Comparison of ENCODE assay signal across 14 mouse cellular contexts in genomic region chr15:74325543-74325942, GRCm38 (mm10).
DNase-seq lines count a peak whose midpoint lies in the region; ATAC-seq lines count a peak whose summit lies in the region.
"Had no signal": no experiment of that assay in that cellular context is flagged by ENCODE, and none has a peak within 500 bp of the region (broad histone marks: within the 10 kb centered on the region; RNA-seq: fewer than 3 reads in every experiment).

No protein-coding gene starts in this region.

- H3K27me3 ChIP-seq in forebrain, embryonic 14.5 days (replicated peaks; ENCODE audit: control insufficient read depth, insufficient read depth, low read length), result no peaks in the 10 kb centered on the region
- H3K27me3 ChIP-seq in forebrain, embryonic 10.5 days (ENCODE audit: poor library complexity, severe bottlenecking), result no peaks in the 10 kb centered on the region
- no peaks in the 10 kb centered on the region for H3K27me3 ChIP-seq in midbrain, embryonic 13.5 days
- H3K27me3 ChIP-seq: embryonic facial prominence, embryonic 12.5 days; limb, embryonic 12.5 days had no signal

- 24% methylated on average over 9 of the region's 9 CpGs for whole genome bisulfite sequencing in forebrain, embryonic 14.5 days
- 59% methylated on average over 9 of the region's 9 CpGs for WGBS in forebrain, embryonic 10.5 days
- 48% methylated on average over 9 of the region's 9 CpGs for WGBS in midbrain, embryonic 13.5 days

- no peak overlapping the region for H3K4me2 ChIP-seq in forebrain, embryonic 14.5 days (ENCODE audit: low read length)
- H3K4me2 ChIP-seq in midbrain, embryonic 13.5 days (replicated peaks), result no peak overlapping the region
- H3K4me2 ChIP-seq: embryonic facial prominence, embryonic 12.5 days; limb, embryonic 12.5 days had no signal

- ATAC-seq in forebrain, embryonic 14.5 days, result peak; percentile 22; the same call in 1 of the 2 replicates
- ATAC-seq in midbrain, embryonic 13.5 days, result peak; percentile 27; the same call in 1 of the 2 replicates

- peaks cover 6% of the 10 kb centered on the region; the same call in 1 of the 2 replicates for H3K4me1 ChIP-seq in forebrain, embryonic 14.5 days (ENCODE audit: control insufficient read depth, insufficient read depth, low read length)
- H3K4me1 ChIP-seq in forebrain, embryonic 10.5 days, result peaks cover 11% of the 10 kb centered on the region
- peaks cover 21% of the 10 kb centered on the region for H3K4me1 ChIP-seq in midbrain, embryonic 13.5 days (replicated peaks)
- H3K4me1 ChIP-seq: embryonic facial prominence, embryonic 12.5 days; limb, embryonic 12.5 days had no signal

- H3K27ac ChIP-seq in forebrain, embryonic 14.5 days (ENCODE audit: low read depth, low read length), result no peak overlapping the region
- H3K27ac ChIP-seq in forebrain, embryonic 10.5 days, result no peak overlapping the region
- H3K27ac ChIP-seq in midbrain, embryonic 13.5 days, result no peak overlapping the region
- H3K27ac ChIP-seq: embryonic facial prominence, embryonic 12.5 days; limb, embryonic 12.5 days had no signal

- H3K9ac ChIP-seq in forebrain, embryonic 14.5 days (ENCODE audit: low read length), result no peak overlapping the region
- H3K9ac ChIP-seq in midbrain, embryonic 13.5 days (replicated peaks), result no peak overlapping the region
- H3K9ac ChIP-seq: embryonic facial prominence, embryonic 12.5 days; limb, embryonic 12.5 days had no signal

- peak; percentile 43 for DNase-seq in forebrain, embryonic 14.5 days (ENCODE audit: low spot score)
- DNase-seq in forebrain, embryonic 10.5 days (ENCODE audit: extremely low spot score, low spot score), result no peak
- DNase-seq in right cerebral cortex, postnatal 10 days (ENCODE audit: low spot score in 2 of 2), result peak; percentile 59 to 75
- DNase-seq in right cerebral cortex, postnatal 25 days, result no peak
- DNase-seq in adrenal gland, postnatal 25 days, result no peak
- no peak for DNase-seq in cerebellum, adult 11-12 months
- no peak for DNase-seq in ovary, postnatal 36 days (ENCODE audit: low spot score)
- DNase-seq: cerebellum, postnatal 25 days; heart, postnatal 10 days; kidney, adult 9 months; lung, adult 18-20 months had no signal

- H3K36me3 ChIP-seq in forebrain, embryonic 14.5 days (ENCODE audit: control insufficient read depth, insufficient read depth, low read length), result no peaks in the 10 kb centered on the region
- H3K36me3 ChIP-seq in forebrain, embryonic 10.5 days (replicated peaks), result no peaks in the 10 kb centered on the region
- no peaks in the 10 kb centered on the region for H3K36me3 ChIP-seq in midbrain, embryonic 13.5 days
- H3K36me3 ChIP-seq: embryonic facial prominence, embryonic 12.5 days; limb, embryonic 12.5 days had no signal

- no peak overlapping the region for H3K4me3 ChIP-seq in forebrain, embryonic 14.5 days (ENCODE audit: low read depth, low read length)
- no peak overlapping the region for H3K4me3 ChIP-seq in forebrain, embryonic 10.5 days
- no peak overlapping the region for H3K4me3 ChIP-seq in midbrain, embryonic 13.5 days (replicated peaks)
- H3K4me3 ChIP-seq: embryonic facial prominence, embryonic 12.5 days; limb, embryonic 12.5 days had no signal

- no peaks in the 10 kb centered on the region for H3K9me3 ChIP-seq in forebrain, embryonic 14.5 days (replicated peaks; ENCODE audit: control insufficient read depth, low read length)
- H3K9me3 ChIP-seq in forebrain, embryonic 10.5 days, result no peaks in the 10 kb centered on the region
- no peaks in the 10 kb centered on the region for H3K9me3 ChIP-seq in midbrain, embryonic 13.5 days
- H3K9me3 ChIP-seq: embryonic facial prominence, embryonic 12.5 days; limb, embryonic 12.5 days had no signal

Comparison
In these comparisons a context has a peak if more than half of its experiments do, and no peak if none do; other contexts are left out.
1. DNase-seq: peak in forebrain, embryonic 14.5 days (single experiment) and right cerebral cortex, postnatal 10 days (2 of 2); none in forebrain, embryonic 10.5 days (single experiment), right cerebral cortex, postnatal 25 days (single experiment), adrenal gland, postnatal 25 days (single experiment), cerebellum, adult 11-12 months (single experiment) and ovary, postnatal 36 days (single experiment).